Mouse (Mus musculus) urinary bladder, postnatal 25 days (tissue): ENCODE data around the gene Nr4a1.
A peak's percentile ranks its signal among the peaks of the same experiment; 100 is the strongest.

ENCODE experiments used
- DNase-seq: peaks from one replicate; pipeline ENCODE4 v3.0.0; 2022; ENCODE audit warnings: low spot score

The Nr4a1 gene

GRCm38 (mm10) chr15:101315832-101316231 is 61.8 kb downstream of the Nr4a1 start:
- DNase-seq = peak; percentile 83

GRCm38 (mm10) chr15:101316279-101316912 is 62.3 kb downstream of the Nr4a1 start:
- no peak for DNase-seq

- no peak for DNase-seq
Observed at GRCm38 (mm10) chr15:101316913-101317813, 63.1 kb downstream of the Nr4a1 start.

DNA sequence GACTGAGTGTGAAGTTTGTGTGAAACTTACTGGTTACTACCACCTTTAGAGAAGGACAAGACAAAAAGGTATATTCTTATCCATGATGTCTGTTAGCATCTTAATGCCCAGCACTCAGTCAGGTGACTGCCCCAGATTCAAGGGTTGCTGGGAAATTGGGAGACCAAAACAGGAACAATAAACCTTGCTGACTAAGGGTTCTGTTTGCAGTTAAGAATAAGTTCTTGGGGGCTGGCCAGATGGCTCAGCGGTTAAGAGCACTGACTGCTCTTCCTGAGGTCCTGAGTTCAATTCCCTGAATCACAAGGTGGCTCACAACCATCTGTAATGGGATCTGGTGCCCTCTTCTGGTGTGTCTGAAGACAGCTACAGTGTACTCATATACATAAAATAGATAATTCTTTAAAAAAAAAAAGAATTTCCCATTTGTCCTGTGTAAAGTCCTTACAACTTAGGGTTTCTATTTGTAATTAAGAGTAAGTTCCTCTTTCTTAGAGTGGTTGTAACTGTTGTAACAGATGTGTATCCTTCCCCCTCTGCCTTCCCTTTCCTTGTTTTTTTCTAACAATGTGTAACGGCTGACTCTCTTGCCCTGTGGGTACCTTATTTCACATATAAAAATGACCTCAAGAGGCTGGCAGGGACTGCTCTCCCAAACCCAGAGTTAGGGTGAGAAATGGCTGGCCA is 63.9 kb downstream of the Nr4a1 start:
- no peak for DNase-seq

DNA sequence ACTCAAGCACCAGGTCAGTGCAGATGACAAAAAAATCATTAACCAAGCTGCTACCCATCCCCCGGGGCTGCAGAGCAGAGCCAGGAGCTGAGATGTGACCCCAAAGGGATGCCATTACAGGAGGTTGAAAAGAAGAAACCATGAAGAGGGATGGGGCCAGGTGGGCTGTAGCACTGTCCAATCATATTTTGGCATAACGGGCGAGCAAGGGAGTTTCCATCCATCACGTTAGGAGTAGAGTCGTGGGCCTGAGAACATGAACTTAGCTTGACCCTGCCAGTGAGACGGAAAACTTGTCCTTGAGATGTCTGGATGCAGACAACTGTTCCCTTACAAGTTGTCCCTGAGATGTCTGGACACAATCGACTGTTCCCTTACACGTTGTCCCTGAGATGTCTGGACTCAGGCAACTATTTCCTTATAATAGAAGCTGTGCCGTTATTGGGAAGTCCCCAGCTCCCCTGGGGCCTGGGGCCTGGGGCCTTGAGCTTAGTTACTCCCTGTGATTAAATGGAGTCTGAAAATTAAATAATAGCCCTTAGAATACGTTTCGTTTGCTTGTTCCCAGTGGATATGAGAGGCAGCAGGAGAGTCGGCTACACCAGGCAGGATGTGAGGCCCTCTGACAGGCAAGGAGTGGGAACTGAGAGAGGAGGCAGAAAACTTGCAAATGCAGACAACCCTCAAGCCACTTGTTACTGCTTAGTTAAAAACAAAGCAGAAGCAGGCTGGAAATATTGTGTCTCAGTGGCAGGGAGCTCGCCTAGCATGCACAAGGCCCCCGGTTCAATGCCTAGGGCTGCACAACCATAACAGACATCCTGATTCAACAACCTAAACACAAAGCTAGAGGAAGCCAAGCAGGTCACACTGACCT is 65.1 kb downstream of the Nr4a1 start:
- no peak for DNase-seq

GRCm38 (mm10) chr15:101320010-101320617 is 66.0 kb downstream of the Nr4a1 start:
- no peak for DNase-seq

DNA sequence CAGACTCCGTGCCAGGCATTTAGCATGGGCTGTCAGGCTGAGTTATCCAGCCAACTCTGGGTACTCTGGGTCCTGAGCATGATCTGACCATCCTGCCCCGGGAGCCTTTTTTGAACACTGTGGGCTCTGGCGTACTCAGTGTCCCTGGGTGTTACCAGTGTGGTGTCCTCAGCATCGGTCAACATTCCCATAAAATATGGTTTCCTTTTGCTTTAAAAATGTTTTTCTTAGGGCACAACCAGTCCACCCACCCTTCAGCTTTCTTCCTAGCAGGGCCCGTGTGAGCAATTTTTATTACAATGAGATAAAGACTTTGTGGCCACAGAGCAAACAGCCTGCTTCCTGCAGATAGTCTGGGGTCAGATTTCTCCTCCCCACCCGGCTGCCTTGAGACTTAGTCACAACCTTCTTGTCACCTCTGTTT is 66.6 kb downstream of the Nr4a1 start:
- DNase-seq = no peak

DNA sequence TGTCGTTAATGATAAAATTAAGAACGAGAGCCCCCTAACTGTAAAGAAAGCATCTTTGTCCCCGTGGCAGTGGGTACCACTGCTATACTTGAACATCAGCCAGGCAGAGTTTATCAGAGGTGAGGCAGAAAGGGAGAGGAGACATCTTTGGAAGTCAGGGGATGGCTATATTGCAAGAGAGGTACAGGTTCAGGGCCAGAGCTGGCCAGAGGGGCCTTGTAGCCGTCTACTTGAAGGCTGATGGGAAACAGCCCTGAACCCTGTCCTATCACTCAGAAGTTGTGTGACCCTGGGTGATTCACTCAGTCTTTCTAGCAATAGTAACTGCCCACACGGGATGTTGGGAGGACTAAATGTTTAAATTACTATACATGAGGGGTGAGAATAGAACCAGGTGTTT is 67.1 kb downstream of the Nr4a1 start:
- no peak for DNase-seq

DNA sequence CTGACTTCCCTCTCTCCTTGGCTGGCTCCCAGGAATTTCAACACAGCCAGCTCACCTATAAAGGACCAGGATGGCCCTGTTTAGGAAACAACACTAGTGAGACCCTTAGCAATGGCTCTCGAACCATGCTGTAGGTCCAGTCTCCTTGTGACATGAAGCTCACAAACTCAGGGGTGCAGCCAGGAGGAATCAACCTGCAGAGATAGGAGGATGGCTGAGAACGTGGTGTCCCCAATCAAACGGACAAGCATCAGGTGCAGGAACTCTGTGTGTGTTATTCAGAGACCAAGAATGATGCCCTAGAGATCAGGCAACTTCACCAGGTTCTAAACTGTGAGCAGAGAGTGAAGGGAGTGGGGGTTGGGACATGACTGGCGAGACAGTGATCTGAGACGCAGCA is 68.0 kb downstream of the Nr4a1 start:
- DNase-seq = no peak

- no peak for DNase-seq
Observed at GRCm38 (mm10) chr15:101322640-101323039, 68.6 kb downstream of the Nr4a1 start.

- DNase-seq = no peak
Observed at GRCm38 (mm10) chr15:101323511-101323910, 69.4 kb downstream of the Nr4a1 start.
